Mouse (Mus musculus): ENCODE results near the gene Msi2. TPM values are rescaled to one million over a fixed set of nuclear protein-coding genes. Genes with fewer than 3 reads are reported as not detected.

The Msi2 gene
- total RNA-seq, 2 experiments from 2014 or later = 192 TPM

DNA sequence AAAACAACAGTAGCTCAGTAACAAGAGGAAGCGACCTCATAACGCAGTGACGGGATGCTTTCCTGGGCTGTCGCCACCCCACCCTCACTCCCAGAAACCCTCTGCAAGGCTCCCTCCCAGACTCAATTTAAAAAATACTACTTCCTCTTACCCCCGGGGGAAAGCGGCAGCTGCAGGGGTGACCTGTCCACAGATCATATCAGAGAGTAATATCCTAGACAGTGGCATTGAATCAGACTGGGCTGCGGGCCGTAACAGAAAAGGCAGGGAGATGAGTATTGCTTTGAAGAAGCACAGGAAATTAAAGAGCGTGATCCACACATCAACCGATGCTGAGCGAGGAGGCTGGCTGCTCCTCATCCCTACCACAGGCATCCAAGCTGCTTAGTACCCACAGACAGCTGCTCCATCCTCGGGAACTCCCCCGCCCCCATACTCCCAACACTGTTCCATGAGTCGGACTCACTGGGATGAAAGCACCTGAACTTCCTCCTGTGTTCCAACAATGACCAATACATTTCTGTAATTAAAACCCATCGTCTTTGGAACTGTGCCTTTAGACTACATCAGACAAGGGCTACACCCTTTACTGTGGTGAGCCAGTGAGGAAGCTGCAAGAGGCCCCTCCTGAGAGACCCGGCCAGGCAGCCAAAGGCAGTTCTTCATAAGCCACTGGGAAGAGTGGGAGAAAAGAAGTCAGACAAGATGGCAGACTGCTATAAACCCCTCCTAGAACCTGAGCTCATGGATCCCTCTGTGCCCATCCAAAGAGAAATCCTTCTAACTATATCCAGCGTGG lies 118.8 kb downstream of the Msi2 start:
- no peak for DNase-seq
- intact Hi-C loops (cut with DNase I) = loop anchor here (5.0 kb wide), 1 partner anchor 42 kb away; no protein-coding TSS in a partner anchor

DNA sequence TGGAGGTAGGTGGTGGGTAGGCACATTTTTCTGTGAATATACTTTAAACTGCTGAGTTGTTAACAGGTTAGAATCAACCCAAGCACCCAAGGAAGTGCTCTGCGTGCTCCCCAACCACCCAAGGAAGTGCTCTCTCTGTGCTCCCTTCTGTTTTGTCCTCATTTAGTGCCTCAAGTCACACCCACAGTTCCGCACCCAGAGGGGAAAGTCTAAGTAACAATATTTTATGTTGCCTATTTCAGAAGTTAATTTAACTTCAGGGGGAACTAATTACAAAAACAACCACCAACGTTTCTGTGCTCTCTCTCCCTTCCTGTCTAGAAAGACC lies 119.5 kb downstream of the Msi2 start:
- intact Hi-C loops (cut with DNase I) = loop anchor here (5.0 kb wide), 1 partner anchor 42 kb away; no protein-coding TSS in a partner anchor
- no peak for DNase-seq

DNA sequence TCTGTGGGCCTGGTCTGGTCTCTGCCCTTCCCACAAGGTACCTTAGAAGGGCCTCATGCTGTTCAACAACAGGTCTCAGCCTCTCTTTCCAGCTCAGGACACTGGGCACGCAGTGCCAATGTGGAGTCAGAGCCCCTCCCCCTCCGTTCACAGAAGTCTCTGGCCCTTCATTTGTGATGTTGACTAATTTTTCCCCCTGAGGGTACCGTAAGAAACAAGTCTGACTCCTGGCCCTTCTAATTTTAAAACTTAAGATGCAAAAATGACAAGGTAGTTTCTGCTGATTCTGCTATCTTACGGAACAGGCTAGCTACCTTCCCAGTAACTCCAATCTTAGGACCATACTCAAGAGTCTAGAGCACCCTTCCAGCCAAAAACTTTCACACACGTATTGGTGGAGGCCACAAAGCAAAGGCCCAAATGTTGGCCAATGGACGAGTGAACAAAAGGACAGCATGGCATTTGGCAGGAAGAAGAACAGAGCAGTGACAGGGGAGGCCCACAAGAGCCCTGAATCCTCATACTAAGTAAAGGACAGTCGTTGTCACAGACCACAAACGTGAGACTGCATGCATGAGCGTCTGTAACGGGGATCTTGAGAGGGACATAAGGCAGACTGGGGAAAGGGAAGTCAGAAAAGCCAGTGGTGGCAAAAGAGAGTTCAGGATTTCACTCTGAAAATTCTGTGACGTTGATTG lies 120.0 kb downstream of the Msi2 start:
- intact Hi-C loops (cut with DNase I) = loop anchor here (5.0 kb wide), 1 partner anchor 41 kb away; no protein-coding TSS in a partner anchor
- no peak for DNase-seq

DNA sequence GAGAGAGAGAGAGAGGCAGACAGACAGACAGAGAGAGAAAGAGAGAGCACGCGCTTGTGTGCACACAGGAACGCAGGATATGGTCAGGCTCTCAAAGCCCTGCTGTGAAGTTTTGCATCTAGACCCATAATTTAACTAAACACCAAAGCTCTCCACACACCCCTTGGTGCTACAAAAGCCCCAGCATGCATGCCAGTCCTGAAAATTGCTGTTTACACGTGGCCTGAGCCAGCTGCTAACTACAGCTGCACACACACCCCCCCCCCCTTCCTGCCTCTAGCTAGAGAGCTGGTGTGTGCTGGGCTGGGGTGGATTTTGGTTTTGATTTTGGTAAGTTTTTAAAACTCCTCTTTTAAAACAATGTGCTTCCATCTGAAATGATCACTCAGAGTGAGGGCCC lies 122.7 kb downstream of the Msi2 start:
- DNase-seq = no peak
- intact Hi-C loops (cut with DNase I) = loop anchor here (5.0 kb wide), 1 partner anchor 38 kb away; no protein-coding TSS in a partner anchor

DNA sequence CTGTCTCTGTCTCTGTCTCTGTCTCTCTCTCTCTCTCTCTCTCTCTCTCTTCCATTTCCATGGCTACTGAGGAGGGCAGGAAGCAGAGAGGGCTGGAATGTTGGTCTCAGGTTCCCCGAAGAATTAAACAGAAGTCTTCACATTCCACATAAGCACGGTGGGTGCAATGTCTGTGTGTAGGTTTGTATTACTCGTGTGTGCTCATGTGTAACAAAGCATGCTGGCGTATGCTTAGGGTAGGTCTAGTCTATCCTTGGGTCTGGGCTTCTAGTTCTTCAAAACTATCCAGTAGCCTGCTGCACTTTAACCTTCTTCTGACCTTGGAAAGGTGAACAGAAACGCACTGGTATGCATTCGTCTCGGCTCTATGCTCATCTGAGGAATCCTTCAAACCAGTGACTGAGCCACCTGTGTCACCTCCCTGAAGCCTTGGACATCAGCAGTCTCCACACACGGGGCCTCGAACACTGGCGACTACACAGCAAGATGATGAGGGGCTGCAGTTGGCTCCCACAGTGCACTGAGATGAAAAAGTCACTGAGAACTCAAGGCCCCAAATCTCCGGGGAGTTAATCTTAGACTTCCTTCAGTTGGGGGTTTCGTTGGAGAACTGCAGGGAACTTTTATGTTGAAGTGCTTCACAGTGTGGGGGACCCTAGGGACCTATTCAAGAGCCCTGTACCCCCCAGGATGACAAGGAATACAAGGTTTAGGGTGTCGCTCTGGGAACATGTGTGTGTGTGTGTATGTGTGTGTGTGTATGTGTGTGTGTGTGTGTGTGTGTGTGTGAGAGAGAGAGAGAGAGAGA lies 123.3 kb downstream of the Msi2 start:
- DNase-seq = no peak
- intact Hi-C loops (cut with DNase I) = loop anchor here (5.0 kb wide), 1 partner anchor 38 kb away; no protein-coding TSS in a partner anchor

DNA sequence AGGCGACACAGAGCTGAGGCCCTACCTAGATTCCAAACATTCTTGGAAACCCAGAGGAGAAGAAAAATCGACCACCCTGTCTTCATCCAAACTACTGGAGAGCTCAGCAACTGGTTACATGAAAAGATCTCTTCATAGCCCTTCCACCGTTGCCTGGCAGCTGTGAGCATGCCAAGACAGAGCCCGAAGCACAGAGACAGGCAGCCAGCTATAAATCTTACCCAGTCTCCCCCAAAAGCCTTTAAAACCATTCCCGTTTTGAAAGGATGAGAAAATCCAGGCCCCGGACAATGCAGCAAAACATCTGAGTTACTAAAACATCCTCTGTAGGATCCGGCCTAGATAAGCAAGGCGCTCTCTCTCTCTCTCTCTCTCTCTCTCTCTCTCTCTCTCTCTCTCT lies 124.3 kb downstream of the Msi2 start:
- no peak for DNase-seq
- intact Hi-C loops (cut with DNase I) = no loop called here

DNA sequence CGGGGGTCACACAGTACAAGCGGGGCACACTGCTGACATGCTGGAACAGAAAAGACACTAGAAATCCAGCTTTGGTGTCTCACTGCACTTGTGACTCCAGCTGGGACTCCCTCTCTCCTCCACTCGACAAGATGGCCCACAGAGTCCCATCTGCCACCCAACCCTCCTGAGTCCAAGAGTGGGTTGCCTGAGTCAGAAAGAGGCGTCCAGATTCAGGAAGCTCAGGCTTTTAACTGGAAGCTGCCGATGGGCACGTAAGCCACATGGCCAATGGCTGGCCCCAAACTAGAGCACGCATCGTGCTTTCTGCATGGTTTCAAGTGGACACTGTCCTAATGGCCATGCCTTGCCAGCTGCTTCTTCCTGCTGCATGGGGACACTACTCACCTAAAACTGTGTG lies 126.2 kb downstream of the Msi2 start:
- DNase-seq = no peak
- intact Hi-C loops (cut with DNase I) = no loop called here

DNA sequence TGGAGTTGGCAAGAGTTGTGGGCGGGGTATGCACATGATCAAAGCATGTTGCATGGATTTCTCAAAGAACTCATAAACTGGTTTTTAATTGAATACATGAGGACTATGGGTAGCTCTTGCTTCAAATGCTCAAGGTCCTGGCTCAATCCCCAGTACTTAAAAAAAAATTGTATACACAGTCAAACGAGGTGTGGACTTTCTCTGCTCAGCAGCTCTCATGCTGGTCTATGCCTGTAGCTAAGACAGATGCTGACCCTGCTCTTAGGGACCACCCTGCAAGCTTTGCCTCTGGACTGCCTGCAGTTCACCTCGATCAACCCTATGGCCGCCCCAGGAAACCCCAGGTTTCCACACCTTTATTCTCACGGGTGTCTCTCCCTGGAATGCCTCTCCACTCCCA lies 127.7 kb downstream of the Msi2 start:
- intact Hi-C loops (cut with DNase I) = no loop called here
- no peak for DNase-seq

DNA sequence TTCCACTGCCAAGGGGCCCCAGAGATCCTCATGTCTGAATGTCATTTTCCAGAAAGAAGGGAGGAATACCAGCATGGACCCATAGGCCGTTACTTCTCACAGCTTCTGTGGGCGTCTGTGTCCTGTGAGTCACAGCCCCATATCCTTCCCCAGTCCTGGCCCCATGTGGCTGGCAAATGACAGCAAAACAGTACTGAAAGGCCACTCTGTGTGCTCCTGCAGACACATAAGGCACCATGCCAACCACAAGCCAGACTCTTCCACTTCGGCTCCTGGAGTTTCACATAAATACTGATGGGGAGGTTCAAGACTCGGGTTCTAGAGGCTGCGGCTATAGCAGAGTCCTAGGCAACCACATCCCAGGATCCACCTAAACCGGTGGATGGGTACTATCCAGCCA lies 128.7 kb downstream of the Msi2 start:
- intact Hi-C loops (cut with DNase I) = no loop called here
- no peak for DNase-seq

DNA sequence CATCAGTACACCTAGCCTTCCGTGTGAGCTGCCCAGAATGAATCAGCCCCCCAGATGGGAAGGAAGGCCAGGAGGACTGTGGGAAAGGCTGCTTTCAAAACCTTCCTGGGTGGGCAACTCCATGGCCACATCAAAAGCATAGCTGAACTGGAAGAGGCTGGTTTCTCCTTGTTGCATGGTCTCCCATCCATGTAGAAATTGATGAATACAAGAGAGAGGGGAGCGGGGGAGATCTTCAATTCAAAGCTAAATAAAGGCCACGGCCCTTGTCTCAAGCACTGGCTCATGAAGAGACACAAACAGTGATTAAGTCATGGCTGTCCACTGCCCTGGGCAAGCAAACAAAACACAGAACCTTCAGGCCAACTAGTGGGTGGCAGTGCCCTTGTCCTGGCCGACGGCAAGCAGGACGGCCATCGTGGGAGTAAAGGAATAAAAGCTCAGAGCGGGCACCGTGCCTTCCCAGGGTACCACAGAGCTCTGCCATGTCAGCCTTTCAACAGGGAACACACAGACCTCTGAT lies 129.6 kb downstream of the Msi2 start:
- DNase-seq = no peak
- intact Hi-C loops (cut with DNase I) = no loop called here

DNA sequence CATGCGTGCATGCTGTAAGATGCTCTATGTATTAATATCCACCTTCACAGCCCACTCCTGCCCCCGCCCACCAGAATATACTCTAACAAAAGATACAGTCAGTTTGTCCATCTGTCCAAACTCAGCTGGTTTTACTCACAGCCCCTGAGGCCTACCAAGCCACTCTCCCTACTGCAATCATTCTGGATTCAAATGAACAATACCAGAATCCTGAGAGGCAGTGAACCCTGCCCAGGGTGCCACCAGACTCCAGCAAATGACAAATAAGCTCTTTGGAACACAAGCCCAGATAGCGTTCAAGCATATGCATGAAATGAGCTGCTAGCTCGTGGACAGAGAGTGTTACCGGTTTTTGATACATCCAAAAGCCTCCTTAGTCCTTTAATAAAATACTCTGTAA lies 130.6 kb downstream of the Msi2 start:
- intact Hi-C loops (cut with DNase I) = no loop called here
- no peak for DNase-seq

DNA sequence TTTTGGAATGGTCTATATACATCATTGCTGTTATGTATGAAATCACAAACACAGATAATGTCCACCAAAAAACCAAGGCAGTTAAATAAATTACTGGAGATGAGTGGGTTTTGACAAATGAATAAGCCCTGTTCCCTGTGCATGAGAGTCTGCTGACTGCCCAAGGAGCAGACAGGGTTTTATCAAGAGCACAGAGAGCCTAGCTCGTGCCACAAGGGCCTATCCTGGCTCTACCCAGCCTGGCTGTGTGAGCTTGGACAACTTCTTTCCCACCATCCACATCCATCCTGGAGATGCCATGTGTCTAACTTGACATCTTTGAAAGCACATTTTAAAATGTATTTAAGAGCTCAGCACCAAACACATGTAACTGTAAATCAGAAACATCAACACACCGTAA lies 132.4 kb downstream of the Msi2 start:
- no peak for DNase-seq
- intact Hi-C loops (cut with DNase I) = no loop called here

DNA sequence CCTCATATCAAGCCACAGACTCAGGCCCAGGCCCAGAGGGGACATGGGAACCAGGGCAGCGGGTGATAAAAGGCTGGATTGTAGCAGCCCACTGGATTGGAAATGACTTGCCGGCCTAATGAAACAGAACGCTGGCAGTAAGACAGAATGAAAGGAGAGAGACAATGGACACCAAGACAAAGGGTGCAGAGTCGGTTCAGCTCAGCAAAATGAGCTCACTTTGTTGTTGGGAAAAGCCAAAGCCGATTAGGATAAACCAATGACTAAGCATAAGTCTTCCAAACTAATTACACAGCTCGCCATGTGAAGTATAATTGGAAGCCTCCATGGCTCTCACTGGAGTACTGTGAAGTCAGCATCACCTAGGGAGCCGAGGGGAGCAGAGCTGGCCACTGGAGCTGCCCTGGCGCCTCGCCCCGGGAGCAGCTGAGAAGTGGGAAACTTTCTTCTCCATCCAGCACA lies 133.1 kb downstream of the Msi2 start:
- intact Hi-C loops (cut with DNase I) = no loop called here
- DNase-seq = peak; percentile 29 to 32

DNA sequence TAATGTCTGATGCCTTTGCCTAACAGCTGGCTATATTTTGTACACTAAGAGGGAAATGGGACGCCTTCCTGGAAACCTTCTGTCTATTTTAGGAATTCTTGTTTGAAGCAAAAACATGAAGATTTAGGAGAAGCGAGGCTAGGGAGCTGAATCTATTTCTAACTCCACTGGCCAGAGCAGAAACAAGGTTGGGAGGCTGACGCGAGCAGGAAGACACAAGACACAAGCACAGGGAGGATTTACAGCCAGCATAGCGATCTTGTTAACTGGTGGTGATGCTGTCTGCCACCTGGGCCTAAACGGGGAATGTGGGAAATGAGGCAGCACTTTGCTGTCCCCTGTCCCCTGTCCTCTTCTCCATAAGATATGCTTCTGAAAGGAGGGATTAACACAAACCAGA lies 134.4 kb downstream of the Msi2 start:
- intact Hi-C loops (cut with DNase I) = no loop called here
- no peak for DNase-seq

DNA sequence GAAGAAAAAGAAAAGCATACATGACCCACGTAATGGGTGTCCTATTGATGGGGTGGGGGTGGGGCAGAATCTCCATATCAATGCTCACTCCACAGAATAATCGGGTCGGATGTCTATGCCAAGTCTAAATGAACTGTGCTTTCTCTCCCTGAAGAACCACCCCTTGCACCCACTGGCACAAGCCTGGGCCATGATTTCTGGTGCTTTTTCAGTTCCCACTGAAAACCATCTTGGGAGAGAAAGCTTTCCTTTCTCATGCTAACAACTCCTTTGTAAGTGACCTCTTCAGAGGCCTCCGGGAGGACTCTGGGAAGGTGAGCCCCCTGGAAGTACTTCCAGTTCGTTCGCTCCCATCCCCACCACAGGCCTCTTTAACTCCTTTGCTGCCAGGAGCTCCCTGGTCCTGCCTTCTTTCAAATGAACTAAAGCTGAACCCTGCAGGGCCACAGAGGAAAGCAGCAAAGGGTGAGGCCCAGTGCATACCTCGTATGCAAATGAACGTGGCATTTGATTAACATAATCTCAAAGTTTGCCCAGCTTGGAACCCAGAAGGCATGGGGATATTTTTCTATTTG lies 135.0 kb downstream of the Msi2 start:
- intact Hi-C loops (cut with DNase I) = no loop called here
- DNase-seq = no peak

DNA sequence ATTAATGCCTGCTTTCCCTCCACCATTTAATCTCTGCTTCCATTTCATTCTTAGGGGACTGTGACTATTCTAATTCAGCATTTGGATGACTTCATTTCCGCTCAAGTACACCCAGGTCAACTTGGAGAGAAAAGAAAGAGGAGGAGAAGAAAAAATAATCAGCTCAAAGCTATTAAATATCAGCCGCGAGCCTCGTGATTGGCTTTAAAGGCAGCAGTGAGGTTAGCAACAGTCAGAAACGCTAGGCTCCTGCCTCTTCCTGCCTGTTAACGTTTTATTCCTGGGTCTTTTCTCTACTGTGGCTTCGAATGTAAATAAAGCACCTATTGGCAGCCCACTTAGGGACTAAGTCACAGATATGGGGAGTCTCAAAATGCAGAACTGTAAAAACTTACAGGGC lies 135.5 kb downstream of the Msi2 start:
- intact Hi-C loops (cut with DNase I) = no loop called here
- DNase-seq = peak in 1 of 2 experiments; percentile 28

DNA sequence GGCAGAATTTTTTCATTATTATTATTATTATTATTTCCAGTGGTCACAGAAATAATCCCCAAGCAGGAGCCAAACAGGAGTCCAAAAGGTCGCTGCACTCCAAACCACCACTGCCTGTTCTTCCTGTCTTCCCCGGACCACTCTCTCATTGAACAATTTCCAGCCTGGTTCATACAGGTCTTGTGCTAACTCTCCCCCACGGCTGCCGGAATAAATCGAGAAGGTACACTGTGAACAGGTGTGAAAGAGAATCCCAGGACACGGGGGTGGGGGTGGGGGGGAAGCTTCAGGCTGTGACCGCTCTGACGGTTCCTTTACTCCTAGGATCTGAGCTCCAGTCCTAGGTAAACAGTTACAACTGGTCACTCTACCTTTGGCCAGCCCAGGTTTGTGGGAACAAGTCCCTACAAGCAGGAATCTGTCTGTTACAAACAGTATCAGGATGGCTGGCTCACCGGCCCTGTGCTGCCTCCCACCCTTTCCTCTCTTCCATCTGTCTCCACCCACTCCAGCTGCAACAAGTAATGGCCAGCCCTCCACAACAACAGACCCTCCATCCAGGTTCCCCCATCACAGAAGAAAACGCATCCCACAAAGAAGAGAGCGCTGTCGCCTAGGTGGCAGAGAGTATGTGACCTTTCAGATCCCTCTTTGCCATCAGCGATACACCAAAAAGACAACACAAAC lies 136.1 kb downstream of the Msi2 start:
- peak in 1 of 2 experiments; percentile 33 for DNase-seq
- intact Hi-C loops (cut with DNase I) = no loop called here

DNA sequence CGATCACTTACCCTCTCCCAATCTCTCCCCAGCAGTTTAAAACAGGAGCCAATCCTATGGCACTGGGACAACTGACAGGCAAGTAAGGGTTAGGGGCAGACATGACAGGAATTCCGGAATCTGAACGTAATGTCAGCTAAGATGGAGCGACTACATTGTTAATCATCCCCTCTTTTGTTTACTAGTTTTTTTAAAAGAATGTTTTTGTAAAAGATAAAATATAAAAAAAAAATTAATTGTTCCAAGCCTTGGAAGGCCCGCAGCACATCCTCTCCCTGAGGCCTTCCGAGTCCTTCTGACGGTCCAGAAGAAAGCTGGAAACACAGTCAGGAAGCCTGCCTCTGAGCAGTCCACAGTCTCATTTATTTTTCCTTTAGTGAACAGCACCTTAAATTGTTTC lies 136.9 kb downstream of the Msi2 start:
- DNase-seq = no peak
- intact Hi-C loops (cut with DNase I) = no loop called here

DNA sequence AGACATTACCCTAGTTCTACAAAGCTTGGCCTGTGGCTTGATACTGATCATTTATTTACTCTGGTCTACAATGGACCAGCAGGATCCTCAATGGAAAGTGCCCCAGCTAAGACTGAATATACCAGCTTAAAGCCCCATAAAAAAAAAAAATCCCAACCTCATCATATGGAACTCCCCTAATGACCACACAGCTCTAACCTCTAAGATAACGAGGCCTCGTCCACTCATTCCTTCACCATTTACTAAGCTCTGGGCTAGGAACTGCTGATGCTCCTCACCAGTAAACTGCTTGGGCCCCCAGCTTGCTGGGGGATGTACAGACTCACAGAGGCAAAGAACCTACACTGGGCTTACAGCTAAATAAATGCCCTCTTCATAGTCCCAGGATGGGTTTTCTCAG lies 139.6 kb downstream of the Msi2 start:
- intact Hi-C loops (cut with DNase I) = no loop called here

DNA sequence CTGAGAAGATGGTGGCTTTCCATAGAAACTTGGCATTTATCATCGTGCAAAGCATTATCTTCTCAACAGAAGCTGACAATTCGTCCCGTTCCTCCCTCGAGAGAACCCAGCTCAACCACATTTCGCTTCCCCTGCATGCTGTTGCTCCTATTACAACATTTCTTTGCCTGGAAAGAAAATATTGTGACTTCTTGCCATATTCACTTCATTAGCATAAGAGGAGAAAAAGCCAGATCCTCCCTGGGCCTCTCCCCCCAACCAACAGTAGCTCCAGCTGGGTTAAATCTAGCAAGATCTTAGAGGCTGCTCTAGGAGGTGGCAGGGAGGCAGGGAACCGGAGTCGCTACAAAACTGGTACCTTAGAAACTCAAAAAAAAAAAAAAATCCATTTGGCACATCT lies 141.2 kb downstream of the Msi2 start:
- DNase-seq = no peak
- intact Hi-C loops (cut with DNase I) = no loop called here

More for the DNA sequence above, 139.6 kb downstream of the Msi2 start:
- DNase-seq = no peak
